Mouse (Mus musculus) neural tube, embryonic 13.5 days (tissue): ENCODE measurements around the gene Pdia2. TPM values are rescaled to one million over a fixed set of nuclear protein-coding genes. Genes with fewer than 3 reads are reported as not detected.
"Not testable (repeated sequence)": the region's sequence is repeated elsewhere in the genome, so short reads cannot be mapped to it uniquely, and the experiment has no call there.

Experiments used
- ATAC-seq: fragments of 200-750 bp; cut with Nextera tagmentation; 2 replicates; pipeline ENCODE4 v1.8.0; 2017; ENCODE audit warnings: low read depth, mild to moderate bottlenecking, moderate TSS enrichment, moderate library complexity
- H3K27ac ChIP-seq: fragments of 300-500 bp; sonication (generic); replicated peaks from 2 replicates; pipeline ENCODE4 v1.5.1; 2015; ENCODE audit warnings: moderate library complexity, mild to moderate bottlenecking, inconsistent platforms
- H3K27me3 ChIP-seq: fragments of 300-500 bp; sonication (generic); 2 replicates; pipeline ENCODE4 v1.6.1; 2015; ENCODE audit warnings: mild to moderate bottlenecking, inconsistent platforms
- H3K36me3 ChIP-seq: fragments of 300-500 bp; sonication (generic); 2 replicates; pipeline ENCODE4 v1.6.1; 2015; ENCODE audit warnings: mild to moderate bottlenecking, inconsistent platforms
- H3K4me1 ChIP-seq: fragments of 300-500 bp; sonication (generic); replicated peaks from 2 replicates; pipeline ENCODE4 v1.6.1; 2015; ENCODE audit warnings: inconsistent platforms
- H3K4me2 ChIP-seq: fragments of 300-500 bp; sonication (generic); 2 replicates; pipeline ENCODE4 v1.6.1; 2015; ENCODE audit warnings: inconsistent platforms, mild to moderate bottlenecking, moderate library complexity
- H3K4me3 ChIP-seq: fragments of 300-500 bp; sonication (generic); 2 replicates; pipeline ENCODE4 v1.5.1; 2015; ENCODE audit warnings: mild to moderate bottlenecking, inconsistent platforms
- H3K9ac ChIP-seq: fragments of 300-500 bp; sonication (generic); 2 replicates; pipeline ENCODE4 v1.6.1; 2015; ENCODE audit warnings: moderate library complexity, mild to moderate bottlenecking, inconsistent platforms
- H3K9me3 ChIP-seq: fragments of 300-500 bp; sonication (generic); 2 replicates; pipeline ENCODE4 v1.6.1; 2016; ENCODE audit warnings: inconsistent platforms
- WGBS: fragments of 180-500 bp; shearing (Covaris S2); methylation state at CpG from one replicate; pipeline ENCODE4 v1.1.7; 2015; 5-methylcytosine and 5-hydroxymethylcytosine counted together
- polyA plus RNA-seq: library from polyadenylated mRNA; unstranded; fragments of >200 nt; fragmentation: Nextera tagmentation; extraction: Ambion mirVana; gene quantifications from 2 replicates; pipeline ENCODE4 v1.2.1, GENCODE M21; 2015

Gene Pdia2
- polyA plus RNA-seq, 1 experiment from 2014 or later = not detected

DNA sequence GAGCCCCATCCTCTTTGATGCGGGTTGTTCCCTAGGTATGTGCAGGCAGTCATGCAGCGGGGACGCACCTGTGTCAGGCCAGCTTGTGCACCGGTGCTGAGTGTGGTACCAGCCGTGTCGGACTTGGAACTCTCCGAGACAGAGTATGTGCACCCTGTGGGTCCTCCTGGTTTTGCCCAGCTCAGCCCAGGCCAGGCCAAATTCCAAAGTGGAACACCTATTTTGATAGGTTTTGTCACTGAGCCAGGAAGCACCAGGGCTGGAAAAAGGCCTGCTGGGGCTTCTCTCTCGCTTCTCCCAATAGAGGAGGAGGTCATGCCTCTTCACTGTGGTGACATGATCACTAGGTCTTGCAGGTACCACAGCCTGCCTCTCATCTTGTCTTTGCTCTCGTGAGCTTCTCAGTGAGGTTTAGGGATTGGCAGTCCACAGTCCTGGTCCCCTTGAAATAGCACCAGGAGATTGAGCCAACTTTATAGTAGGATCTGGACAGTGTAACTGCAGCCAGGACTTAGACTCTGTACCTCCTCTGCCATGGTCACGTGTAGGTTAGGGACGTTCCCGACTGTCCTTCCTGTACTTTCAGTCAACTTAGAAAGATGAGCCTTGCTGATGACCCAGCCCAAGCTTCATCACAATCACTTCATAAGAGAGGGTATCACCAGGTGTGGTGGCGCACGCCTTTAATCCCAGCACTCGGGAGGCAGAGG lies 6.3 kb downstream of the Pdia2 start:
- Histone ChIP-seq H3K9ac (no peak overlapping the region), H3K4me2 (no peak overlapping the region), H3K27me3 (no peaks in the 10 kb centered on the region), H3K9me3 (no peaks in the 10 kb centered on the region), H3K27ac (no peak overlapping the region), H3K4me1 (no peaks in the 10 kb centered on the region), H3K4me3 (no peak overlapping the region), H3K36me3 (peaks cover 98% of the 10 kb centered on the region)
- no peak for ATAC-seq
- WGBS = 98% methylated on average over 15 of the region's 15 CpGs

DNA sequence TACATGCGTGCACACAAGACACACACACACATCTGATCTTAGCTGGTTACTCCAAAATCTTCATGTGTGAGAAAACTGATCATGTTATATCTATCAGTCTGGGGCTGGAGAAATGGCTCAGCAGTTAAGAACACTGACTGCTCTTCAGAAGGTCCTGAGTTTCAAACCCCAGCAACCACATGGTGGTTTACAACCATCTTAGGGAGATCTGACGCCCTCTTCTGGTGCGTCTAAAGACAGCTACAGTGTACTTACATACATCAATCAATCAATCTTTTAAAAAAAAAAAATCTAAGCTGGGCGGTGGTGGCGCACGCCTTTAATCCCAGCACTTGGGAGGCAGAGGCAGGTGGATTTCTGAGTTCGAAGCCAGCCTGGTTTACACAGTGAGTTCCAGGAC lies 7.4 kb downstream of the Pdia2 start:
- not testable (repeated sequence) for ATAC-seq, H3K4me3 ChIP-seq, H3K27ac ChIP-seq, H3K9me3 ChIP-seq, H3K4me1 ChIP-seq, H3K27me3 ChIP-seq, H3K9ac ChIP-seq, H3K4me2 ChIP-seq
- peaks cover 96% of the 10 kb centered on the region for H3K36me3 ChIP-seq
- WGBS = 96% methylated on average over 7 of the region's 7 CpGs

DNA sequence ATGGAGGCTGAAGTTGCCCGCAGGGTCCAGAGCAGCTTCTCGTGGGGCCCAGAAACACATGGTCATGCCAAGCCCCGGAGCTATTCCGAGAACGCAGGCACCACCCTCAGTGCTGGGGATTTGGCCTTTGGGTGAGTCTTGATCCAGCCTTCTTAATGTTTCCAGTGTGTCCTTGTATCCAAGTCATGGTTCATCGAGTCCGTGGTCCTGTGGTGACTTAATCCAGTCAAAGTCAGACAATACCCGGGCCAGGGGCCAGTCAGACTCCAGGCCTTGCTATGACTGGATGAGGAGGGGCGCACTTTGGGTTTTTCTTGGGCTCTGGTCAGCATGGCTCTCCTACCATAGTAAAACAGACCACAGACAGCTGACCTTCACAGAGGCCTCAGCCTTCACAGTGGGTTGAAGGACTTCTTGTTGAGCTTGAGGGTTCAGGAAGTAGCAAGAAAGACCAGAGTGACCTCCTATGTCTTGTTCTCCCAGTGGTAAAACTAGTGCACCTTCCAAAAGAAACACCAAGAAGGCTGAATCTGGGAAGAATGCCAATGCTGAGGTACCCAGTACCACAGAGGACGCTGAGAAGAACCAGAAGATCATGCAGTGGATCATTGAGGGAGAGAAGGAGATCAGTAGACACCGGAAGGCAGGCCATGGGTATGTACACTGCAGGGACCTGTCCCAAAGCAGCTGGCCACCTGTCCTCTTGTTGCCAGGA lies 10.6 kb downstream of the Pdia2 start:
- H3K4me3 ChIP-seq = no peak overlapping the region
- ATAC-seq = no peak
- no peak overlapping the region for H3K9ac ChIP-seq
- H3K27me3 ChIP-seq = no peaks in the 10 kb centered on the region
- peaks cover 95% of the 10 kb centered on the region for H3K36me3 ChIP-seq
- H3K27ac ChIP-seq = no peak overlapping the region
- H3K4me1 ChIP-seq = no peaks in the 10 kb centered on the region
- WGBS = 94% methylated on average over 11 of the region's 11 CpGs
- H3K4me2 ChIP-seq = no peak overlapping the region
- no peaks in the 10 kb centered on the region for H3K9me3 ChIP-seq

DNA sequence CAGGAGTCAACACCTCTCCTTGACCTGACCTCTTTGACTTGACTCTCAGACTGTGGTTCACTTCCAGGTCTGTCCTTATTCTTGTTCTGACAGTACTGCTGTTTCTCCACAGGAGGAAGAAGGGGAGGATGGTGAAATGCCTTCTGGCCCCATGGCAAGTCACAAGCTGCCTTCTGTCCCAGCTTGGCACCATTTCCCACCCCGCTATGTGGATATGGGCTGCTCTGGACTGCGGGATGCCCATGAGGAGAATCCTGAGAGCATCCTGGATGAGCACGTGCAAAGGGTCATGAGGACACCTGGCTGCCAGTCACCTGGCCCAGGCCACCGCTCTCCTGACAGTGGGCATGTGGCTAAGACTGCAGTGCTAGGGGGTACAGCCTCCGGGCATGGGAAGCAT lies 11.3 kb downstream of the Pdia2 start:
- Histone ChIP-seq H3K4me3 (no peak overlapping the region), H3K4me2 (no peak overlapping the region), H3K9ac (no peak overlapping the region), H3K9me3 (no peaks in the 10 kb centered on the region), H3K27ac (no peak overlapping the region), H3K27me3 (no peaks in the 10 kb centered on the region), H3K4me1 (no peaks in the 10 kb centered on the region), H3K36me3 (peaks cover 95% of the 10 kb centered on the region)
- ATAC-seq = no peak
- WGBS = 96% methylated on average over 5 of the region's 5 CpGs

GRCm38 (mm10) chr17:26181179-26181578 lies 17.7 kb downstream of the Pdia2 start:
- Histone ChIP-seq H3K9me3 (no peaks in the 10 kb centered on the region), H3K36me3 (peaks cover 63% of the 10 kb centered on the region), H3K4me3 (no peak overlapping the region), H3K27ac (no peak overlapping the region), H3K4me1 (no peaks in the 10 kb centered on the region), H3K9ac (no peak overlapping the region), H3K4me2 (no peak overlapping the region), H3K27me3 (no peaks in the 10 kb centered on the region)
- ATAC-seq = no peak
- WGBS = 96% methylated on average over 3 of the region's 3 CpGs

GRCm38 (mm10) chr17:26178611-26179010 lies 20.3 kb downstream of the Pdia2 start:
- H3K36me3 ChIP-seq = peaks cover 58% of the 10 kb centered on the region
- H3K9me3 ChIP-seq = no peaks in the 10 kb centered on the region
- H3K4me1 ChIP-seq = no peaks in the 10 kb centered on the region
- no peak overlapping the region for H3K9ac ChIP-seq
- no peak overlapping the region for H3K4me2 ChIP-seq
- ATAC-seq = no peak
- no peak overlapping the region for H3K27ac ChIP-seq
- H3K27me3 ChIP-seq = no peaks in the 10 kb centered on the region
- H3K4me3 ChIP-seq = no peak overlapping the region

- H3K4me3 ChIP-seq, H3K27ac ChIP-seq, H3K27me3 ChIP-seq, H3K4me2 ChIP-seq, H3K9ac ChIP-seq, H3K9me3 ChIP-seq, H3K4me1 ChIP-seq, ATAC-seq: not testable (repeated sequence)
- peaks cover 46% of the 10 kb centered on the region for H3K36me3 ChIP-seq
- WGBS = 80% methylated on average over 2 of the region's 2 CpGs
These were observed 23.6 kb downstream of the Pdia2 start for GRCm38 (mm10) chr17:26175248-26175647.

- Histone ChIP-seq H3K4me1 (peaks cover 11% of the 10 kb centered on the region; the same call in 1 of the 2 replicates), H3K9ac (no peak overlapping the region), H3K27ac (no peak overlapping the region), H3K36me3 (peaks cover 8% of the 10 kb centered on the region; the same call in 1 of the 2 replicates), H3K27me3 (no peaks in the 10 kb centered on the region), H3K9me3 (no peaks in the 10 kb centered on the region), H3K4me3 (no peak overlapping the region), H3K4me2 (no peak overlapping the region)
- 89% methylated on average over 2 of the region's 2 CpGs for WGBS
- no peak for ATAC-seq
These were observed 30.8 kb downstream of the Pdia2 start for GRCm38 (mm10) chr17:26168039-26168438.

- no peak overlapping the region for H3K27ac ChIP-seq
- 97% methylated on average over 1 of the region's 1 CpGs for WGBS
- no peak for ATAC-seq
These were observed 36.2 kb downstream of the Pdia2 start for GRCm38 (mm10) chr17:26162736-26163135.

GRCm38 (mm10) chr17:26151886-26152630 lies 46.8 kb downstream of the Pdia2 start:
- no peak overlapping the region for H3K4me2 ChIP-seq
- WGBS = 97% methylated on average over 2 of the region's 2 CpGs
- H3K9ac ChIP-seq = no peak overlapping the region
- no peak overlapping the region for H3K27ac ChIP-seq
- H3K9me3 ChIP-seq = no peaks in the 10 kb centered on the region
- ATAC-seq = no peak
- no peaks in the 10 kb centered on the region for H3K27me3 ChIP-seq
- H3K36me3 ChIP-seq = peaks cover 66% of the 10 kb centered on the region
- H3K4me3 ChIP-seq = no peak overlapping the region
- no peaks in the 10 kb centered on the region for H3K4me1 ChIP-seq

More at GRCm38 (mm10) chr17:26162736-26163135, 36.2 kb downstream of the Pdia2 start:
- H3K9ac ChIP-seq = no peak overlapping the region
- H3K4me1 ChIP-seq = peaks cover 11% of the 10 kb centered on the region; the same call in 1 of the 2 replicates
- H3K9me3 ChIP-seq = no peaks in the 10 kb centered on the region
- no peak overlapping the region for H3K4me3 ChIP-seq
- H3K27me3 ChIP-seq = no peaks in the 10 kb centered on the region
- no peak overlapping the region for H3K4me2 ChIP-seq
- H3K36me3 ChIP-seq = peaks cover 8% of the 10 kb centered on the region; the same call in 1 of the 2 replicates

GRCm38 (mm10) chr17:26149056-26149455 lies 49.8 kb downstream of the Pdia2 start:
- Histone ChIP-seq H3K4me3 (no peak overlapping the region), H3K4me2 (no peak overlapping the region), H3K36me3 (peaks cover 85% of the 10 kb centered on the region), H3K9ac (no peak overlapping the region), H3K27me3 (no peaks in the 10 kb centered on the region), H3K9me3 (no peaks in the 10 kb centered on the region), H3K27ac (no peak overlapping the region), H3K4me1 (no peaks in the 10 kb centered on the region)
- 83% methylated on average over 2 of the region's 2 CpGs for WGBS
- no peak for ATAC-seq
